Mouse (Mus musculus) adrenal gland (tissue): ENCODE measurements around the gene Cpne6.

ENCODE experiments used
- intact Hi-C: fragments of 180-260 bp; cut with DNase I; formaldehyde crosslinking; loops from one replicate; pipeline ENCODE4 v1.15.1; 2025

Gene Cpne6

GRCm38 (mm10) chr14:55551347-55551746, 41.1 kb downstream of the Cpne6 start:
- intact Hi-C loops, result no loop called here

GRCm38 (mm10) chr14:55551794-55552193, 41.5 kb downstream of the Cpne6 start:
- intact Hi-C loops, result no loop called here

GRCm38 (mm10) chr14:55554635-55555034, 44.4 kb downstream of the Cpne6 start:
- intact Hi-C loops, result no loop called here

- intact Hi-C loops, result loop anchor here (2.0 kb wide), 1 partner anchor 65 kb away; the partner anchor contains the start of gene Carmil3
Observed at GRCm38 (mm10) chr14:55555788-55556187, 45.5 kb downstream of the Cpne6 start.

- intact Hi-C loops, result loop anchor here (2.0 kb wide), 1 partner anchor 66 kb away; the partner anchor contains the start of gene Carmil3
Observed at GRCm38 (mm10) chr14:55557003-55557402, 46.8 kb downstream of the Cpne6 start.

- intact Hi-C loops, result loop anchor here (2.0 kb wide), 1 partner anchor 67 kb away; the partner anchor contains the start of gene Carmil3
Observed at GRCm38 (mm10) chr14:55557587-55557986, 47.3 kb downstream of the Cpne6 start.

- intact Hi-C loops, result no loop called here
Observed at GRCm38 (mm10) chr14:55558740-55559448, 48.6 kb downstream of the Cpne6 start.

GRCm38 (mm10) chr14:55559799-55560201, 49.6 kb downstream of the Cpne6 start, which contains the start of gene Dcaf11:
Gene Dcaf11, plus strand, starts transcription at chr14:55560006.
- intact Hi-C loops, result no loop called here

GRCm38 (mm10) chr14:55560202-55561073, 50.2 kb downstream of the Cpne6 start, which contains the start of gene A730061H03Rik:
Gene A730061H03Rik, minus strand, starts transcription at chr14:55560406.
- intact Hi-C loops, result no loop called here

GRCm38 (mm10) chr14:55561860-55562259, 51.6 kb downstream of the Cpne6 start:
- intact Hi-C loops, result no loop called here

- intact Hi-C loops, result no loop called here
Observed at GRCm38 (mm10) chr14:55563249-55563648, 53.0 kb downstream of the Cpne6 start.

- intact Hi-C loops, result no loop called here
Observed at GRCm38 (mm10) chr14:55565748-55566147, 55.5 kb downstream of the Cpne6 start.
